18 mouse cellular contexts compared by ENCODE assay signal in the genomic region with DNA sequence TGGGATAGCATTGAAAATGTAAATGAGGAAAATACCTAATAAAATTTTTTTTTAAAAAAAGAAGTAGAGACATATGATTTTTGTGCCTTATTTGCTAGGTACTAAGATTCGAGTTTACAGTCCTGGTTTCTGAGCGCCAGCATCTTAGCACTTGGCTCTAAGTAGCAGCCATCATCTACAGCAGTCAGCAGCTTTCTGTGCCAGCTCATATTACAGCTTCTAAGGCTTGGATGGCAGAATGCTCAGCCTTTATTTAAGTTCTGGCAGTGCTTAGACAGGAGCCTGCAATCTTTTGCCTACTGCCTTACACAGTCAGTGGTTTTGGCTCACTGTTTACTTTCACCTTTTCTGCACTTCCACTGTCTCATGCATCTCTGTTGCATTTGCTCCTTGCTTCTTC.
A peak's percentile ranks its signal among the peaks of the same experiment; 100 is the strongest.
DNase-seq lines count a peak whose midpoint lies in the region; ATAC-seq and TF ChIP-seq lines count a peak whose summit lies in the region.
"Had no signal": no experiment of that assay in that cellular context is flagged by ENCODE, and none has a peak within 500 bp of the region (broad histone marks: within the 10 kb centered on the region; RNA-seq: fewer than 3 reads in every experiment).

No protein-coding gene starts in this region.

- no peaks in the 10 kb centered on the region for H3K9me3 ChIP-seq in limb, embryonic 13.5 days
- H3K9me3 ChIP-seq: heart, embryonic 13.5 days; intestine, embryonic 15.5 days; midbrain, embryonic 10.5 days had no signal

- no peak for TF ChIP-seq POLR2A in brain, embryonic 14.5 days (IDR thresholded peaks at IDR 0.05; ENCODE audit: borderline replicate concordance, extremely low read depth, insufficient read depth, insufficient read length, poor library complexity, severe bottlenecking)

- peak; percentile 12 for DNase-seq in left cerebral cortex, adult 11 months (ENCODE audit: low spot score)
- DNase-seq in left cerebral cortex, adult 2 months (ENCODE audit: extremely low spot score in 1 of 2, low spot score in 2 of 2) = no peak
- peak; percentile 9 for DNase-seq in 3T3-L1 (ENCODE audit: low read depth, low spot score)
- DNase-seq in brain, embryonic 14.5 days (ENCODE audit: low read depth) = peak; percentile 76
- DNase-seq in heart, adult 11 months = no peak
- no peak for DNase-seq in layer of hippocampus, adult 9-10 months (ENCODE audit: low spot score)
- DNase-seq: cerebellum, adult 18-20 months; gastrocnemius, postnatal 14 days; kidney, postnatal 14 days had no signal

- no peak overlapping the region for H3K27ac ChIP-seq in left cerebral cortex, adult 2 months
- H3K27ac ChIP-seq in limb, embryonic 13.5 days = peak overlapping the region; percentile 67; the same call in 1 of the 2 replicates
- H3K27ac ChIP-seq: heart, embryonic 13.5 days; intestine, embryonic 15.5 days; midbrain, embryonic 10.5 days had no signal

- H3K4me3 ChIP-seq in left cerebral cortex, adult 2 months = no peak overlapping the region
- H3K4me3 ChIP-seq in limb, embryonic 13.5 days = no peak overlapping the region
- H3K4me3 ChIP-seq: erythroblast, embryonic 14.5 days; heart, embryonic 13.5 days; intestine, embryonic 15.5 days; midbrain, embryonic 10.5 days; myocyte had no signal

- peak overlapping the region; percentile 30 for H3K4me2 ChIP-seq in limb, embryonic 13.5 days (replicated peaks)
- H3K4me2 ChIP-seq: heart, embryonic 13.5 days; intestine, embryonic 15.5 days; liver, embryonic 11.5 days had no signal

- no peaks in the 10 kb centered on the region for H3K36me3 ChIP-seq in limb, embryonic 13.5 days
- H3K36me3 ChIP-seq: heart, embryonic 13.5 days; intestine, embryonic 15.5 days; midbrain, embryonic 10.5 days had no signal

- intact Hi-C loops in left cerebral cortex, adult 2 months (cut with DNase I) = no loop called here

- peaks cover 8% of the 10 kb centered on the region for H3K4me1 ChIP-seq in limb, embryonic 13.5 days
- H3K4me1 ChIP-seq: heart, embryonic 13.5 days; intestine, embryonic 15.5 days; midbrain, embryonic 10.5 days had no signal

- no peaks in the 10 kb centered on the region for H3K27me3 ChIP-seq in limb, embryonic 13.5 days
- H3K27me3 ChIP-seq: heart, embryonic 13.5 days; intestine, embryonic 15.5 days had no signal

- no peak for TF ChIP-seq CTCF in left cerebral cortex, adult 2 months (IDR thresholded peaks at IDR 0.05)
- TF ChIP-seq CTCF in brain, embryonic 14.5 days (IDR thresholded peaks at IDR 0.05; ENCODE audit: borderline replicate concordance, extremely low read depth, insufficient read depth, insufficient read length) = no peak

- WGBS in limb, embryonic 13.5 days = 38% methylated on average over 2 of the region's 2 CpGs

- peak; percentile 54 for ATAC-seq in limb, embryonic 13.5 days (ENCODE audit: low FRiP score, low read depth)
- ATAC-seq: CD4-positive, CD25-positive, alpha-beta regulatory T cell, adult 4 months; intestine, embryonic 15.5 days; lung, postnatal 0 days had no signal

- H3K9ac ChIP-seq in limb, embryonic 13.5 days = no peak overlapping the region
- H3K9ac ChIP-seq: heart, embryonic 13.5 days; intestine, embryonic 15.5 days had no signal

Comparison
In these comparisons a context has a peak if more than half of its experiments do, and no peak if none do; other contexts are left out.
1. DNase-seq: peak in left cerebral cortex, adult 11 months (single experiment), 3T3-L1 (single experiment) and brain, embryonic 14.5 days (single experiment); none in left cerebral cortex, adult 2 months (0 of 2), heart, adult 11 months (single experiment) and layer of hippocampus, adult 9-10 months (single experiment).